Mouse (Mus musculus) gastrocnemius, adult 18-20 months (tissue): ENCODE data around the gene Ube2o. TPM values are rescaled to one million over a fixed set of nuclear protein-coding genes. Genes with fewer than 3 reads are reported as not detected.
"Not testable (repeated sequence)": the region's sequence is repeated elsewhere in the genome, so short reads cannot be mapped to it uniquely, and the experiment has no call there.

Source experiments
- DNase-seq: peaks from one replicate; pipeline ENCODE4 v3.0.0; 2021; ENCODE audit warnings: low spot score
- total RNA-seq, 2 experiments: library from RNA; stranded (reverse); gene quantifications; 2 replicates each; pipeline ENCODE4 v1.2.3; 2021

Ube2o gene
- total RNA-seq, 2 experiments from 2014 or later = 22.9 to 25.2 TPM

- DNase-seq = peak; percentile 25
These were observed 62.8 kb downstream of the Ube2o start for GRCm38 (mm10) chr11:116518482-116518881.

- DNase-seq = no peak
These were observed 65.8 kb downstream of the Ube2o start for GRCm38 (mm10) chr11:116515330-116516020.

GRCm38 (mm10) chr11:116513531-116514038 is 67.7 kb downstream of the Ube2o start:
- no peak for DNase-seq

GRCm38 (mm10) chr11:116512987-116513386 is 68.3 kb downstream of the Ube2o start:
- no peak for DNase-seq

- DNase-seq = no peak
These were observed 69.1 kb downstream of the Ube2o start for GRCm38 (mm10) chr11:116512154-116512553.

- DNase-seq = no peak
These were observed 69.9 kb downstream of the Ube2o start for GRCm38 (mm10) chr11:116511301-116511868.

- no peak for DNase-seq
These were observed 72.6 kb downstream of the Ube2o start for GRCm38 (mm10) chr11:116508689-116509088.

GRCm38 (mm10) chr11:116506151-116506875 is 74.9 kb downstream of the Ube2o start:
- DNase-seq = no peak

- DNase-seq = no peak
These were observed 75.7 kb downstream of the Ube2o start for GRCm38 (mm10) chr11:116505573-116505972.

GRCm38 (mm10) chr11:116504516-116504915 is 76.7 kb downstream of the Ube2o start:
- no peak for DNase-seq

GRCm38 (mm10) chr11:116501005-116501746 is 80.1 kb downstream of the Ube2o start:
- DNase-seq = peak; percentile 46

GRCm38 (mm10) chr11:116499018-116499417 is 82.2 kb downstream of the Ube2o start:
- DNase-seq = no peak

GRCm38 (mm10) chr11:116498596-116498995 is 82.7 kb downstream of the Ube2o start:
- no peak for DNase-seq

GRCm38 (mm10) chr11:116497313-116497712 is 83.9 kb downstream of the Ube2o start:
- no peak for DNase-seq

GRCm38 (mm10) chr11:116494474-116495174 is 86.6 kb downstream of the Ube2o start:
- DNase-seq = peak; percentile 36

GRCm38 (mm10) chr11:116493795-116494252 is 87.4 kb downstream of the Ube2o start, which contains the start of gene Prpsap1:
Gene Prpsap1 (minus strand): TSS chr11:116494202.
- peak; percentile 67 for DNase-seq

GRCm38 (mm10) chr11:116493191-116493590 is 88.1 kb downstream of the Ube2o start:
- DNase-seq = no peak

- DNase-seq = not testable (repeated sequence)
These were observed 88.7 kb downstream of the Ube2o start for GRCm38 (mm10) chr11:116492507-116492906.

- DNase-seq = no peak
These were observed 89.9 kb downstream of the Ube2o start for GRCm38 (mm10) chr11:116491338-116491737.

GRCm38 (mm10) chr11:116490232-116491107 is 90.8 kb downstream of the Ube2o start:
- DNase-seq = peak; percentile 87
